Mouse (Mus musculus): ENCODE data around the gene Cse1l. TPM values are rescaled to one million over a fixed set of nuclear protein-coding genes. Genes with fewer than 3 reads are reported as not detected.

Gene Cse1l
- polyA plus RNA-seq, 1 experiment from 2014 or later: 124 TPM

- ATAC-seq (replicated peaks; ENCODE audit: insufficient number of reproducible peaks, low FRiP score, low TSS enrichment): no peak
- Histone ChIP-seq H3K27ac (ENCODE audit: low read depth, low read length) (peak overlapping the region; percentile 98), H3K4me3 (ENCODE audit: low read depth, low read length) (peak overlapping the region; percentile 85), H3K9me3 (replicated peaks; ENCODE audit: control insufficient read depth, low read length) (no peaks in the 10 kb centered on the region), H3K4me1 (ENCODE audit: control insufficient read depth, insufficient read depth, low read length) (peaks cover 26% of the 10 kb centered on the region), H3K9ac (ENCODE audit: low read depth, low read length) (peak overlapping the region; percentile 94), H3K36me3 (ENCODE audit: control insufficient read depth, insufficient read depth, low read length) (no peaks in the 10 kb centered on the region), H3K27me3 (ENCODE audit: control insufficient read depth, insufficient read depth, low read length) (no peaks in the 10 kb centered on the region), H3K4me2 (peak overlapping the region; percentile 95)
- WGBS (ENCODE audit: insufficient replicate concordance): 3% methylated on average over 28 of the region's 28 CpGs
These were observed 89.4 kb downstream of the Cse1l start for GRCm38 (mm10) chr2:166995021-166995795.

Other genes starting within 250 kb of the Cse1l start
- gene Prex1, start 192.2 kb upstream of the Cse1l start, polyA plus RNA-seq (2014; fragmentation: Nextera tagmentation; extraction: Ambion mirVana): 7.0 and 10.1 TPM in 2 replicates
- 6.6 and 7.9 TPM in 2 replicates for gene Trp53rkb, start 113.5 kb upstream of the Cse1l start, polyA plus RNA-seq (2014; fragmentation: Nextera tagmentation; extraction: Ambion mirVana)
- gene Arfgef2, start 100.5 kb upstream of the Cse1l start, polyA plus RNA-seq (2014; fragmentation: Nextera tagmentation; extraction: Ambion mirVana): 6.3 and 9.7 TPM in 2 replicates
- gene Stau1, start 90.3 kb downstream of the Cse1l start, polyA plus RNA-seq (2014; fragmentation: Nextera tagmentation; extraction: Ambion mirVana): 55.6 and 62.0 TPM in 2 replicates
- 29.3 and 30.6 TPM in 2 replicates for gene Ddx27, start 109.2 kb downstream of the Cse1l start, polyA plus RNA-seq (2014; fragmentation: Nextera tagmentation; extraction: Ambion mirVana)
- gene Znfx1, start 157.0 kb downstream of the Cse1l start, polyA plus RNA-seq (2014; fragmentation: Nextera tagmentation; extraction: Ambion mirVana): 6.3 and 6.7 TPM in 2 replicates

Measured in heart, embryonic 11.5 days (tissue).